Mouse (Mus musculus) midbrain, embryonic 15.5 days (tissue): ENCODE measurements around the gene Dgcr8. TPM values are rescaled to one million over a fixed set of nuclear protein-coding genes. Genes with fewer than 3 reads are reported as not detected.
"Not testable (repeated sequence)": the region's sequence is repeated elsewhere in the genome, so short reads cannot be mapped to it uniquely, and the experiment has no call there.

Experiments
- ATAC-seq: fragments of 200-750 bp; cut with Nextera tagmentation; replicated peaks from 2 replicates; pipeline ENCODE4 v1.8.0; 2017; ENCODE audit warnings: moderate TSS enrichment
- H3K27ac ChIP-seq: fragments of 300-500 bp; sonication (generic); 2 replicates; pipeline ENCODE4 v1.5.1; 2015; ENCODE audit warnings: mild to moderate bottlenecking, inconsistent platforms
- H3K27me3 ChIP-seq: fragments of 300-500 bp; sonication (generic); replicated peaks from 2 replicates; pipeline ENCODE4 v1.6.1; 2015; ENCODE audit warnings: inconsistent platforms
- H3K36me3 ChIP-seq: fragments of 300-500 bp; sonication (generic); replicated peaks from 2 replicates; pipeline ENCODE4 v1.6.1; 2015; ENCODE audit warnings: inconsistent platforms
- H3K4me1 ChIP-seq: fragments of 300-500 bp; sonication (generic); 2 replicates; pipeline ENCODE4 v1.6.1; 2015; ENCODE audit warnings: inconsistent platforms
- H3K4me2 ChIP-seq: fragments of 300-500 bp; sonication (generic); 2 replicates; pipeline ENCODE4 v1.6.1; 2015; ENCODE audit warnings: inconsistent platforms, mild to moderate bottlenecking, moderate library complexity
- H3K4me3 ChIP-seq: fragments of 300-500 bp; sonication (generic); 2 replicates; pipeline ENCODE4 v1.5.1; 2015; ENCODE audit warnings: mild to moderate bottlenecking, inconsistent platforms
- H3K9ac ChIP-seq: fragments of 300-500 bp; sonication (generic); 2 replicates; pipeline ENCODE4 v1.6.1; 2015; ENCODE audit warnings: mild to moderate bottlenecking, inconsistent platforms
- H3K9me3 ChIP-seq: fragments of 300-500 bp; sonication (generic); 2 replicates; pipeline ENCODE4 v1.6.1; 2016; ENCODE audit warnings: inconsistent platforms
- WGBS: fragments of 180-500 bp; shearing (Covaris S2); methylation state at CpG from one replicate; pipeline ENCODE4 v1.1.7; 2015; ENCODE audit warnings: mixed read lengths; 5-methylcytosine and 5-hydroxymethylcytosine counted together
- polyA plus RNA-seq: library from polyadenylated mRNA; unstranded; fragments of >200 nt; fragmentation: Nextera tagmentation; extraction: Ambion mirVana; gene quantifications from 2 replicates; pipeline ENCODE4 v1.2.1, GENCODE M21; 2015

Dgcr8 gene
- polyA plus RNA-seq = 37.5 and 38.9 TPM in 2 replicates

- no peaks in the 10 kb centered on the region for H3K27me3 ChIP-seq
- ATAC-seq = peak; percentile 100
- H3K36me3 ChIP-seq = peaks cover 9% of the 10 kb centered on the region
- H3K4me1 ChIP-seq = peaks cover 33% of the 10 kb centered on the region
- WGBS = under 1% methylated on average over 68 of the region's 71 CpGs
- H3K4me2 ChIP-seq = peak within 1 kb of the TSS; percentile 67
- H3K9ac ChIP-seq = peak within 1 kb of the TSS; percentile 99
- no peaks in the 10 kb centered on the region for H3K9me3 ChIP-seq
- peak within 1 kb of the TSS; percentile 91 for H3K27ac ChIP-seq
- peak within 1 kb of the TSS; percentile 95 for H3K4me3 ChIP-seq
Observed at GRCm38 (mm10) chr16:18289067-18289588, at the start of gene Dgcr8. Dgcr8 (minus strand) TSS chr16:18289246.

DNA sequence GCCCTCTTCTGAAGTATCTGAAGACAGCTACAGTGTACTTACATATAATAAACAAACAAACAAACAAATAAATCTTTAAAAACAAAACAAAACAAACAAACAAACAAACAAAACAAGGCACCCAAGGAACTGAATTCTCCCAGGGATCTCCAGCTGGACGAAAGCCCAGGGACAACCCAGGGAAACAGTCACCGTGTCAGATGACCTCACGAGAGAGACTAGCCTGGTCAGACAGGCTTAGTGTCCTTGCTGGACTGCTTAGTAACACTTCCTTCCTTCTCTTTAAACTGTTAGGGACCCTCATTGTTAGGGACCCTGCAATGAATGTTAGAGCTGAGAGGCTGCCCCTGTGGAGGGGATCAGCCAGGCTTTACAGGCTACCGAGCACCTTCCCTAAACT, 48.2 kb upstream of the Dgcr8 start:
- Histone ChIP-seq H3K27me3 (no peaks in the 10 kb centered on the region), H3K4me1 (peaks cover 6% of the 10 kb centered on the region; the same call in 1 of the 2 replicates), H3K9ac (no peak overlapping the region), H3K27ac (no peak overlapping the region), H3K36me3 (peaks cover 2% of the 10 kb centered on the region; the same call in 1 of the 2 replicates), H3K4me2 (no peak overlapping the region), H3K9me3 (no peaks in the 10 kb centered on the region), H3K4me3 (no peak overlapping the region)
- WGBS = 90% methylated on average over 4 of the region's 4 CpGs
- ATAC-seq = no peak

DNA sequence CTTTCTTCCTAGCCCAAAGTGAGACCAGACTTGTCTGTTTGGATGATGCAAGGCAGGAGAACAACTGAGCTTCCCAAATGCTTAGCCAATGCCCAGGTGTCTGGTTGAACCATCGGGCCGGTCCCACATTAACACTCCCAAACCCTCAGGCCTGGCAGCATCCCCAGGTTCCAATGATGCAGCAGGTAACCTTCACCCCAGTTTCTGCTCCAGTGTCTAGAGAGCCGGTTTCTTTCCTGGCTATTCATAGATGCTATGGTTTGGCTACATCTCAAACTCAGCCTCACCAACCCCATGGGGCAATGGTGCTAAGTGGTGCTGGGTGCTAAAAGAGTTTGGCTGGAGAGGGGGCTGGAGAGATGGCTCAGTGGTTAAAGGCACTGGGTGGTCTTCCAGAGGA, 46.9 kb upstream of the Dgcr8 start:
- Histone ChIP-seq H3K4me1 (peaks cover 5% of the 10 kb centered on the region; the same call in 1 of the 2 replicates), H3K4me3 (no peak overlapping the region), H3K9ac (no peak overlapping the region), H3K36me3 (peaks cover 2% of the 10 kb centered on the region; the same call in 1 of the 2 replicates), H3K27ac (no peak overlapping the region), H3K4me2 (no peak overlapping the region), H3K9me3 (no peaks in the 10 kb centered on the region), H3K27me3 (no peaks in the 10 kb centered on the region)
- ATAC-seq = no peak
- WGBS = 96% methylated on average over 3 of the region's 3 CpGs

GRCm38 (mm10) chr16:18333976-18334375, 44.9 kb upstream of the Dgcr8 start:
- ATAC-seq = no peak
- H3K27ac ChIP-seq = no peak overlapping the region
- H3K27me3 ChIP-seq = no peaks in the 10 kb centered on the region
- peaks cover 2% of the 10 kb centered on the region; the same call in 1 of the 2 replicates for H3K36me3 ChIP-seq
- no peaks in the 10 kb centered on the region for H3K4me1 ChIP-seq
- H3K9me3 ChIP-seq = no peaks in the 10 kb centered on the region
- no peak overlapping the region for H3K4me3 ChIP-seq
- no peak overlapping the region for H3K4me2 ChIP-seq
- WGBS = 86% methylated on average over 3 of the region's 3 CpGs
- no peak overlapping the region for H3K9ac ChIP-seq

DNA sequence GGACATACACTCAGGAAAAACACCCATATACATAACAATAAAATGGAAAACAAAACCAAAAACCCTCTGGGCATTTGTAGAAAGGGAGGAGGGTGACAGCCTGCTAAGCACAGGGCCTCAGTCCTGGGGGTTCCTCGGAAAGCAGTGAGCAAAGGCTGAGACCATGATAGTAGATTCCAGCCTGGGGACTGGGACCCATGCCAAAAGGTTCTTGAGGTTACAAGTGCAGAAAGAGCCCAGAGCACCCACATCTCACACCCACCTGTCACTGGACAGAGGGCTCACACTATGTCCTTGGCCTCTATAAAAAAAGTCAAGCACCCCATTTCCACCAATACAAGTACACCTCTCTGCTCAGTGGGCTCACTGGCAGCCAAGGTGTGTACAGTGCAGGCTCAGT, 39.5 kb upstream of the Dgcr8 start:
- Histone ChIP-seq H3K36me3 (no peaks in the 10 kb centered on the region; the same call in 1 of the 2 replicates), H3K9me3 (no peaks in the 10 kb centered on the region), H3K9ac (no peak overlapping the region), H3K27me3 (no peaks in the 10 kb centered on the region), H3K27ac (no peak overlapping the region), H3K4me1 (no peaks in the 10 kb centered on the region), H3K4me2 (no peak overlapping the region), H3K4me3 (no peak overlapping the region)
- no peak for ATAC-seq
- WGBS = 63% methylated on average over 1 of the region's 1 CpGs

- Histone ChIP-seq H3K9me3 (no peaks in the 10 kb centered on the region), H3K9ac (no peak overlapping the region), H3K4me3 (no peak overlapping the region), H3K4me1 (no peaks in the 10 kb centered on the region), H3K4me2 (no peak overlapping the region), H3K36me3 (no peaks in the 10 kb centered on the region; the same call in 1 of the 2 replicates), H3K27ac (no peak overlapping the region), H3K27me3 (no peaks in the 10 kb centered on the region)
- WGBS = 92% methylated on average over 9 of the region's 9 CpGs
- ATAC-seq = no peak
Observed at GRCm38 (mm10) chr16:18327936-18328335, 38.9 kb upstream of the Dgcr8 start.

DNA sequence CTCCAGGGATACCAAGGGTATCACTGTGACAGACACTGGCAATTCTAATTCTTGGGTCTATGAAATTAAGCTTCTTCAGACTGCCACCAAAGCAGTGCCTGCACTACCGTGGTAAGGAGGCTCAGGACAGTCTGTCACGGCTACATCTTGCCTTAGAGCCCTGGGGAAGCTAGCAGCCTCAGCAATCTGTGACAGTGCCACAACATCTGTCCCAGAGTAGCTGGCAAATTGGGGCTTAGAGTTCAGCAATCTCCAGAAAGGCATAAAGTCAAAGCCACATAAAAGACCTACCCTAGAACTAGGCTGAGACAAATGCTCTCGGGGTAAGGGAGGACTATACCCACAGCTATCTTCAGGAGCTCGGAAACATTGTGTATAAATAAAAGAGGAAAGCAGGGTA, 36.7 kb upstream of the Dgcr8 start:
- H3K27me3 ChIP-seq = no peaks in the 10 kb centered on the region
- no peak for ATAC-seq
- WGBS = 80% methylated on average over 4 of the region's 4 CpGs

GRCm38 (mm10) chr16:18324031-18324430, 35.0 kb upstream of the Dgcr8 start:
- ATAC-seq = no peak
- Histone ChIP-seq H3K4me1 (no peaks in the 10 kb centered on the region), H3K36me3 (peaks cover 3% of the 10 kb centered on the region; the same call in 1 of the 2 replicates), H3K27me3 (no peaks in the 10 kb centered on the region), H3K4me3 (no peak overlapping the region), H3K4me2 (no peak overlapping the region), H3K9ac (no peak overlapping the region), H3K27ac (no peak overlapping the region), H3K9me3 (no peaks in the 10 kb centered on the region)
- 80% methylated on average over 6 of the region's 6 CpGs for WGBS

More for the DNA sequence above, 36.7 kb upstream of the Dgcr8 start:
- no peak overlapping the region for H3K4me3 ChIP-seq
- no peak overlapping the region for H3K27ac ChIP-seq
- H3K4me2 ChIP-seq = no peak overlapping the region
- peaks cover 3% of the 10 kb centered on the region; the same call in 1 of the 2 replicates for H3K36me3 ChIP-seq
- H3K4me1 ChIP-seq = no peaks in the 10 kb centered on the region
- no peak overlapping the region for H3K9ac ChIP-seq
- H3K9me3 ChIP-seq = no peaks in the 10 kb centered on the region

DNA sequence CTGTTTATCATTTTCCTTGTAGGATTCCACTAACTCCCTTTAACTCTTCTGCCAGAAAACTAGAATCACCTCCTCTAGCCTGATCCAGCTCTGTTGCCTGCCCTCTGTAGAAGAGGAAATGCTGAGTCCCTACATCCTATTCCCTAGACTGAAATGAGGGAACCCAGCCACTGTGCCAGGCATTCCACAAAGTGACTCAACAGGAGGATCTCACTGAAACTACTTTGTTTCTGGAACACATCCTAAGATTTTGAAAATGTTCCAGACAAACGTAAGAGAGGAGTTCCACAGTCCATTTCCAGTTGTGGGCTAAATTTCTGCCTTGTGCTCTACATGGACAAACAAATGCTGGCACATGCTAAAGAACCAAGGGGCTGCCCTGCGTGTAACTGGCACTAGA, 34.4 kb upstream of the Dgcr8 start:
- no peak for ATAC-seq

GRCm38 (mm10) chr16:18321443-18321842, 32.4 kb upstream of the Dgcr8 start:
- H3K4me1 ChIP-seq = no peaks in the 10 kb centered on the region
- H3K4me3 ChIP-seq = no peak overlapping the region
- no peak overlapping the region for H3K9ac ChIP-seq
- no peaks in the 10 kb centered on the region for H3K27me3 ChIP-seq
- no peak overlapping the region for H3K4me2 ChIP-seq
- WGBS = 70% methylated on average over 2 of the region's 2 CpGs
- peaks cover 3% of the 10 kb centered on the region; the same call in 1 of the 2 replicates for H3K36me3 ChIP-seq
- no peak for ATAC-seq
- H3K27ac ChIP-seq = no peak overlapping the region
- no peaks in the 10 kb centered on the region for H3K9me3 ChIP-seq

More for the DNA sequence above, 34.4 kb upstream of the Dgcr8 start:
- Histone ChIP-seq H3K9ac (no peak overlapping the region), H3K9me3 (no peaks in the 10 kb centered on the region), H3K4me2 (no peak overlapping the region), H3K27ac (no peak overlapping the region), H3K4me3 (no peak overlapping the region), H3K27me3 (no peaks in the 10 kb centered on the region), H3K36me3 (peaks cover 3% of the 10 kb centered on the region; the same call in 1 of the 2 replicates), H3K4me1 (no peaks in the 10 kb centered on the region)
- WGBS = 90% methylated on average over 2 of the region's 2 CpGs

GRCm38 (mm10) chr16:18318992-18319391, 29.9 kb upstream of the Dgcr8 start:
- Histone ChIP-seq H3K4me2 (no peak overlapping the region), H3K9ac (no peak overlapping the region), H3K4me1 (no peaks in the 10 kb centered on the region), H3K27me3 (no peaks in the 10 kb centered on the region), H3K36me3 (peaks cover 3% of the 10 kb centered on the region; the same call in 1 of the 2 replicates), H3K4me3 (no peak overlapping the region), H3K9me3 (no peaks in the 10 kb centered on the region), H3K27ac (no peak overlapping the region)
- whole genome bisulfite sequencing = 89% methylated on average over 3 of the region's 3 CpGs
- ATAC-seq = no peak

GRCm38 (mm10) chr16:18308159-18308558, 19.1 kb upstream of the Dgcr8 start:
- H3K9ac ChIP-seq = no peak overlapping the region
- H3K4me3 ChIP-seq = no peak overlapping the region
- no peaks in the 10 kb centered on the region for H3K9me3 ChIP-seq
- H3K27ac ChIP-seq = no peak overlapping the region
- H3K27me3 ChIP-seq = no peaks in the 10 kb centered on the region
- no peaks in the 10 kb centered on the region for H3K4me1 ChIP-seq
- peaks cover 15% of the 10 kb centered on the region; the same call in 1 of the 2 replicates for H3K36me3 ChIP-seq
- H3K4me2 ChIP-seq = no peak overlapping the region
- ATAC-seq = no peak
- 85% methylated on average over 1 of the region's 1 CpGs for WGBS

- Histone ChIP-seq H3K9ac (peak overlapping the region; percentile 42), H3K4me1 (peaks cover 33% of the 10 kb centered on the region), H3K4me3 (peak overlapping the region; percentile 95), H3K4me2 (peak overlapping the region; percentile 46), H3K27ac (peak overlapping the region; percentile 91)
- WGBS = 5% methylated on average over 10 of the region's 10 CpGs
- H3K27me3 ChIP-seq, H3K36me3 ChIP-seq, H3K9me3 ChIP-seq: not testable (repeated sequence)
- ATAC-seq = peak; percentile 0; the same call in 1 of the 2 replicates
Observed at GRCm38 (mm10) chr16:18289614-18290013, 568 bp upstream of the Dgcr8 start.
